Mouse (Mus musculus) lung, embryonic 16.5 days (tissue): ENCODE results near the gene Cfap57. TPM values are rescaled to one million over a fixed set of nuclear protein-coding genes. Genes with fewer than 3 reads are reported as not detected.
A peak's percentile ranks its signal among the peaks of the same experiment; 100 is the strongest.
"Not testable (repeated sequence)": the region's sequence is repeated elsewhere in the genome, so short reads cannot be mapped to it uniquely, and the experiment has no call there.

Experiments
- ATAC-seq: fragments of 200-750 bp; cut with Nextera tagmentation; 2 replicates; pipeline ENCODE4 v1.8.0; 2017; ENCODE audit warnings: low read depth, mild to moderate bottlenecking, moderate library complexity
- H3K27ac ChIP-seq: fragments of 300-500 bp; sonication (generic); 2 replicates; pipeline ENCODE4 v1.5.1; 2014; ENCODE audit warnings: mild to moderate bottlenecking, control low read depth, low read length
- H3K27me3 ChIP-seq: fragments of 300-500 bp; sonication (generic); 2 replicates; pipeline ENCODE4 v1.6.1; 2014; ENCODE audit warnings: low read depth, low read length, mixed read lengths; ENCODE audit not compliant: control insufficient read depth, insufficient read depth
- H3K36me3 ChIP-seq: fragments of 300-500 bp; sonication (generic); 2 replicates; pipeline ENCODE4 v1.6.1; 2014; ENCODE audit warnings: low read length; ENCODE audit not compliant: control insufficient read depth, insufficient read depth
- H3K4me1 ChIP-seq: fragments of 300-500 bp; sonication (generic); replicated peaks from 2 replicates; pipeline ENCODE4 v1.6.1; 2014; ENCODE audit warnings: low read length, mixed read lengths; ENCODE audit not compliant: control insufficient read depth, insufficient read depth
- H3K4me2 ChIP-seq: fragments of 300-500 bp; sonication (generic); 2 replicates; pipeline ENCODE4 v1.6.1; 2014; ENCODE audit warnings: low read depth, low read length, control low read depth
- H3K4me3 ChIP-seq: fragments of 300-500 bp; sonication (generic); 2 replicates; pipeline ENCODE4 v1.5.1; 2014; ENCODE audit warnings: mild to moderate bottlenecking, low read length, control low read depth
- H3K9ac ChIP-seq: fragments of 300-500 bp; sonication (generic); 2 replicates; pipeline ENCODE4 v1.6.1; 2014; ENCODE audit warnings: low read length, control low read depth
- H3K9me3 ChIP-seq: fragments of 300-500 bp; sonication (generic); 2 replicates; pipeline ENCODE4 v1.6.1; 2016; ENCODE audit warnings: low read length; ENCODE audit not compliant: control insufficient read depth
- WGBS: fragments of 180-500 bp; shearing (Covaris S2); extraction: QIAGEN DNeasy Blood & Tissue Kit; methylation state at CpG from one replicate; pipeline ENCODE4 v1.1.7; 2014; 5-methylcytosine and 5-hydroxymethylcytosine counted together
- polyA plus RNA-seq: library from polyadenylated mRNA; unstranded; fragments of >200 nt; fragmentation: Nextera tagmentation; extraction: Ambion mirVana; gene quantifications from 2 replicates; pipeline ENCODE4 v1.2.1, GENCODE M21; 2015

The Cfap57 gene
- polyA plus RNA-seq, 1 experiment from 2014 or later = 1.3 TPM

- Histone ChIP-seq H3K27ac (no peak overlapping the region), H3K4me3 (no peak overlapping the region), H3K4me2 (0 out of 2 replicates have a peak overlapping the region, but pooled peaks have one; percentile 3), H3K27me3 (no peaks in the 10 kb centered on the region; the same call in 1 of the 2 replicates), H3K9ac (0 out of 2 replicates have a peak overlapping the region, but pooled peaks have one; percentile 1), H3K9me3 (no peaks in the 10 kb centered on the region), H3K4me1 (peaks cover 6% of the 10 kb centered on the region), H3K36me3 (no peaks in the 10 kb centered on the region)
- ATAC-seq = 0 out of 2 replicates have a peak, but pooled peaks have one; percentile 20
- 9% methylated on average over 20 of the region's 20 CpGs for WGBS
Observed at GRCm38 (mm10) chr4:118516699-118517496, 103.7 kb downstream of the Cfap57 start.

GRCm38 (mm10) chr4:118509050-118509449, 111.5 kb downstream of the Cfap57 start:
- Histone ChIP-seq H3K36me3 (no peaks in the 10 kb centered on the region), H3K9me3 (no peaks in the 10 kb centered on the region), H3K4me1 (no peaks in the 10 kb centered on the region; the same call in none of the 2 replicates), H3K27me3 (no peaks in the 10 kb centered on the region), H3K4me3 (no peak overlapping the region), H3K4me2 (no peak overlapping the region), H3K9ac (no peak overlapping the region), H3K27ac (no peak overlapping the region)
- WGBS = 17% methylated on average over 6 of the region's 6 CpGs
- ATAC-seq = no peak

- H3K9me3 ChIP-seq = not testable (repeated sequence)
Observed at GRCm38 (mm10) chr4:118507171-118507570, 113.4 kb downstream of the Cfap57 start.

GRCm38 (mm10) chr4:118505551-118505950, 115.0 kb downstream of the Cfap57 start:
- WGBS = 22% methylated on average over 3 of the region's 3 CpGs
- no peaks in the 10 kb centered on the region for H3K27me3 ChIP-seq
- H3K4me2 ChIP-seq = no peak overlapping the region
- no peak overlapping the region for H3K9ac ChIP-seq
- no peaks in the 10 kb centered on the region for H3K9me3 ChIP-seq
- H3K36me3 ChIP-seq = no peaks in the 10 kb centered on the region
- no peak for ATAC-seq
- H3K27ac ChIP-seq = no peak overlapping the region
- no peaks in the 10 kb centered on the region; the same call in 1 of the 2 replicates for H3K4me1 ChIP-seq
- no peak overlapping the region for H3K4me3 ChIP-seq

More at GRCm38 (mm10) chr4:118507171-118507570, 113.4 kb downstream of the Cfap57 start:
- H3K9ac ChIP-seq, H3K36me3 ChIP-seq, H3K4me2 ChIP-seq, ATAC-seq, H3K27me3 ChIP-seq, H3K4me1 ChIP-seq, H3K27ac ChIP-seq, H3K4me3 ChIP-seq: not testable (repeated sequence)
- WGBS = 63% methylated on average over 1 of the region's 1 CpGs

Other genes starting within 250 kb of the Cfap57 start
- gene Szt2, start 211.5 kb downstream of the Cfap57 start, polyA plus RNA-seq = 5.8 and 6.3 TPM in 2 replicates
- 87.8 and 90.1 TPM in 2 replicates for gene Med8, start 211.4 kb downstream of the Cfap57 start, polyA plus RNA-seq
- 111 and 116 TPM in 2 replicates for gene Elovl1, start 192.7 kb downstream of the Cfap57 start, polyA plus RNA-seq
- gene Cdc20, start 183.4 kb downstream of the Cfap57 start, polyA plus RNA-seq = 292 TPM in 2 replicates
- gene Mpl, start 163.3 kb downstream of the Cfap57 start, polyA plus RNA-seq = 0.67 and 0.83 TPM in 2 replicates
- 99.4 and 102 TPM in 2 replicates for gene Tie1, start 130.7 kb downstream of the Cfap57 start, polyA plus RNA-seq
- gene 2610528J11Rik, start 93.8 kb downstream of the Cfap57 start, polyA plus RNA-seq = 18.8 and 21.1 TPM in 2 replicates
- gene Tmem125, start 76.7 kb downstream of the Cfap57 start, polyA plus RNA-seq = 8.0 and 8.4 TPM in 2 replicates
- gene Ebna1bp2, start within 50 bp of the Cfap57 start, polyA plus RNA-seq = 116 and 125 TPM in 2 replicates
- gene Olfr62, start 38.2 kb upstream of the Cfap57 start, polyA plus RNA-seq = not detected in 2 replicates
- gene Olfr1342, start 72.0 kb upstream of the Cfap57 start, polyA plus RNA-seq = 0.50 and 0.59 TPM in 2 replicates
- not detected in 2 replicates for gene Olfr1341, start 82.7 kb upstream of the Cfap57 start, polyA plus RNA-seq
- gene Olfr1340, start 99.4 kb upstream of the Cfap57 start, polyA plus RNA-seq = not detected in 2 replicates
- gene Olfr1339, start 111.4 kb upstream of the Cfap57 start, polyA plus RNA-seq = not detected in 2 replicates
- not detected in 2 replicates for gene Olfr1338, start 138.0 kb upstream of the Cfap57 start, polyA plus RNA-seq
- not detected in 2 replicates for gene Olfr1337, start 161.8 kb upstream of the Cfap57 start, polyA plus RNA-seq
- not detected in 2 replicates for gene Olfr1335, start 189.2 kb upstream of the Cfap57 start, polyA plus RNA-seq
- not detected in 2 replicates for gene Olfr1333, start 215.5 kb upstream of the Cfap57 start, polyA plus RNA-seq
- gene Olfr1331, start 243.9 kb upstream of the Cfap57 start, polyA plus RNA-seq = not detected in 2 replicates